Mouse (Mus musculus): ENCODE data around the gene 1700007K13Rik. TPM values are rescaled to one million over a fixed set of nuclear protein-coding genes. Genes with fewer than 3 reads are reported as not detected.

The 1700007K13Rik gene
- polyA plus RNA-seq, 1 experiment = not detected

DNA sequence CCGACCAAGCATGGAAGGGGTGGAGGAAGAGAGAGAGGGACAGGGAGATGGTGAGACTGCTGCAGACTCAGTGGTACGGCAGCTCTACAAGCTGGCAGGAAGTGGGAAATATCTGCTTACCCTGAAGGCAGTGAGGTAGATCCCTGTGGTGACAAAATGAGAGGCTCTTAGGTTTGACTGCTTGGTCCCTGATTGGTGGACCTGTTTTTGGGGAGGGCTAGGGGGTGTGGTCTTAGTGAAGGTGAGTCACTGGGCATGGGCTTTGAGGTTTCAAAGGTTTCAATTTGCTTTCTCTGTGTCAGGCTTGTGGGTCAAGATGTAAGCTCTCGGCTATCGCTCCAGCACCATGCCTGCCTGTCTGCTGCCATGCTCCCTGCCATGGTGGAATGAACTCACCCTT lies 21.1 kb downstream of the 1700007K13Rik start:
- no peak for DNase-seq
- no peak overlapping the region for H3K4me3 ChIP-seq (ENCODE audit: control insufficient read depth, insufficient read depth, low read length)
- H3K27ac ChIP-seq (ENCODE audit: control insufficient read depth, insufficient read depth, low read length) = no peak overlapping the region
- 64% methylated on average over 4 of the region's 4 CpGs for WGBS
- peaks cover 6% of the 10 kb centered on the region for H3K4me1 ChIP-seq (replicated peaks; ENCODE audit: control insufficient read depth, insufficient read depth, low read length)
- TF ChIP-seq CTCF (IDR thresholded peaks at IDR 0.05; ENCODE audit: borderline replicate concordance, control insufficient read depth, extremely low read depth, insufficient read depth, low read length, poor library complexity) (no peak), POLR2A (IDR thresholded peaks at IDR 0.05; ENCODE audit: control insufficient read depth, extremely low read depth, insufficient read depth, low read length, poor library complexity) (no peak)
- H3K36me3 ChIP-seq (ENCODE audit: control insufficient read depth, insufficient read depth, low read length) = no peaks in the 10 kb centered on the region
- no peaks in the 10 kb centered on the region; the same call in 1 of the 2 replicates for H3K27me3 ChIP-seq (ENCODE audit: control insufficient read depth, insufficient read depth, low read length)

DNA sequence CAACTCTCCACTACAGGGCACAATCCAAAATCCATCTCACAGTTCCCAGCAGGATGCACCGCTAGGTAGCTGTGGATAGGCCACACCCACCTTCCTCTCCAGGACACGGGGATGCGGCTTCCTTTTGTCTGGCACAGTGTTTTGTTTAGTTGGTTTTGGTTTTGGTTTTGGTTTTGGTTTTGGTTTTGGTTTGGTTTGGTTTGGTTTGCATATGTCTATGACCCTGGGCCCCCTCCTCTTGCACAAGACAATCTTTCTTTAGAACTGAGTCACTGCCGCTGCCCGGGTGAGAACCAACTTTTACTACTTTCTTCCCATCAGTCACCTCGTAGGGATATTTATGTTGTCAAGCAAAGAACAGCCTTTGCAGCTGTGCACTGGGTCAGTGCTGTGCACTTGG lies 25.3 kb downstream of the 1700007K13Rik start:
- Histone ChIP-seq H3K27ac (ENCODE audit: control insufficient read depth, insufficient read depth, low read length) (no peak overlapping the region), H3K36me3 (ENCODE audit: control insufficient read depth, insufficient read depth, low read length) (no peaks in the 10 kb centered on the region), H3K4me3 (ENCODE audit: control insufficient read depth, insufficient read depth, low read length) (no peak overlapping the region), H3K27me3 (ENCODE audit: control insufficient read depth, insufficient read depth, low read length) (no peaks in the 10 kb centered on the region), H3K4me1 (replicated peaks; ENCODE audit: control insufficient read depth, insufficient read depth, low read length) (no peaks in the 10 kb centered on the region)
- TF ChIP-seq CTCF (IDR thresholded peaks at IDR 0.05; ENCODE audit: borderline replicate concordance, control insufficient read depth, extremely low read depth, insufficient read depth, low read length, poor library complexity) (no peak), POLR2A (IDR thresholded peaks at IDR 0.05; ENCODE audit: control insufficient read depth, extremely low read depth, insufficient read depth, low read length, poor library complexity) (no peak)
- WGBS = 38% methylated on average over 6 of the region's 6 CpGs
- no peak for DNase-seq

DNA sequence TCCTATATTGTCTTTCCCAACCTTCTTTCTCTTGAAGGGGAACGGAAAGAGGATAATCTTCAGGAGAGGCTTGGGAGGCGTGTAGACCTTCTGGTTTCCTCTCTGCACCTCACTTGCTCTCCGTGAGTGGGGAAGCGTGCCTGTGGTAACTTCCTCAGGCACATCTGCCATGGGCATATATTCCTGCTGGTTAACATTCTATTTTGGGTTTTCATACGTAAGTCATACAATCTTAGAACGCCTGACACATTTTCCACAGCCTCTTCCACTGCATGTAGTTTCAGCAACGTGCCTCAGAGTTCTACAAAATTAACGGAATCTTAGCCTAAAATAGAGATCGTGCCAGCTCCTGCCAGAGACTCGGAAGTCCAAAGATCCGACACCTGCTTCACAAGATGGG lies 30.7 kb downstream of the 1700007K13Rik start:
- TF ChIP-seq POLR2A (IDR thresholded peaks at IDR 0.05; ENCODE audit: control insufficient read depth, extremely low read depth, insufficient read depth, low read length, poor library complexity) (no peak), CTCF (IDR thresholded peaks at IDR 0.05; ENCODE audit: borderline replicate concordance, control insufficient read depth, extremely low read depth, insufficient read depth, low read length, poor library complexity) (no peak)
- Histone ChIP-seq H3K4me3 (ENCODE audit: control insufficient read depth, insufficient read depth, low read length) (no peak overlapping the region), H3K27ac (ENCODE audit: control insufficient read depth, insufficient read depth, low read length) (no peak overlapping the region), H3K4me1 (replicated peaks; ENCODE audit: control insufficient read depth, insufficient read depth, low read length) (no peaks in the 10 kb centered on the region), H3K36me3 (ENCODE audit: control insufficient read depth, insufficient read depth, low read length) (no peaks in the 10 kb centered on the region), H3K27me3 (ENCODE audit: control insufficient read depth, insufficient read depth, low read length) (no peaks in the 10 kb centered on the region)
- DNase-seq = no peak
- 88% methylated on average over 11 of the region's 11 CpGs for WGBS

DNA sequence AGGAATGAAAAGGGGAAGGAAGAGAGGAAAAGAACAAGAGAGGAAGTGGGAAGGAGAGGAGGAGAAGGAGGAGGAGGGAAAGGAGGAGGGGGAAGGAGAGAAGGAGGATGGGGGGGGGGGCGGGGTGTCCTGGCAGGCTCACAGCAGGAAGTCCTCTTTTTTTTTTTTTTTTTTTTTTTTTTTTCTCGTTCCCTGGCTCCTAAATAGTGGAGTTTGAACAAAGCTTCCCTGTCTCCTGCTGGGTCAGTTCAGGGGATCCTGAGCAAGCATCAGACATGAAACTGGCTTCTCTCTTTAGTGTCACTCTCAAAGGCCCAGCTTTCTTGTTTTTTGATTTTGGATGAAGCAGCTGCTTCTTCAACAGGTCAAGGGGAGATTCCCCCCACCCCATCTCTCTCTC lies 32.6 kb downstream of the 1700007K13Rik start:
- 0% methylated on average over 1 of the region's 2 CpGs for WGBS
- H3K4me3 ChIP-seq (ENCODE audit: control insufficient read depth, insufficient read depth, low read length) = no peak overlapping the region
- no peak for DNase-seq
- TF ChIP-seq POLR2A (IDR thresholded peaks at IDR 0.05; ENCODE audit: control insufficient read depth, extremely low read depth, insufficient read depth, low read length, poor library complexity) (no peak), CTCF (IDR thresholded peaks at IDR 0.05; ENCODE audit: borderline replicate concordance, control insufficient read depth, extremely low read depth, insufficient read depth, low read length, poor library complexity) (no peak)
- no peaks in the 10 kb centered on the region for H3K36me3 ChIP-seq (ENCODE audit: control insufficient read depth, insufficient read depth, low read length)
- no peaks in the 10 kb centered on the region for H3K4me1 ChIP-seq (replicated peaks; ENCODE audit: control insufficient read depth, insufficient read depth, low read length)
- no peak overlapping the region for H3K27ac ChIP-seq (ENCODE audit: control insufficient read depth, insufficient read depth, low read length)
- no peaks in the 10 kb centered on the region for H3K27me3 ChIP-seq (ENCODE audit: control insufficient read depth, insufficient read depth, low read length)

DNA sequence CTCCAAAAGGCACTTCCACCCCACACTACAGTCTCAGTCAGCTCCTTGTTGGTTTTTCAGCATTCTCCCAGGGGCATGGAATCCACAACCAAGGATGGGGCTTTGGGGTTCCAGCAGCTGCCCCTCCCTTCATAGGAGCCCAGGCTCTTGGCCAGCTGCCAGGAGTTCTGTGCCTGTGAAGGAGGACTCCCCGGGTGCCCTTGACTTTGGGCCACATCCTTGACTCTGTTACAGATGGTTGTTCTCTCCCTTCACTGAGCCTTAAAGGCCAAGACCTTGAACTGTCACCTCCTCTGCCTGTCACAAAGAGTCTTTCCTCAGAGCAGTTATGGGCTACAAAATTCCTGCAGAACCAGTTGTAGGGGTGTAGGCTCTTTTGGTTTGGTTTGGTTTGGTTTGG lies 33.3 kb downstream of the 1700007K13Rik start:
- TF ChIP-seq POLR2A (IDR thresholded peaks at IDR 0.05; ENCODE audit: control insufficient read depth, extremely low read depth, insufficient read depth, low read length, poor library complexity) = no peak
- TF ChIP-seq CTCF (IDR thresholded peaks at IDR 0.05; ENCODE audit: borderline replicate concordance, control insufficient read depth, extremely low read depth, insufficient read depth, low read length, poor library complexity) = no peak
- DNase-seq = no peak
- H3K36me3 ChIP-seq (ENCODE audit: control insufficient read depth, insufficient read depth, low read length) = no peaks in the 10 kb centered on the region
- no peak overlapping the region for H3K27ac ChIP-seq (ENCODE audit: control insufficient read depth, insufficient read depth, low read length)
- H3K4me3 ChIP-seq (ENCODE audit: control insufficient read depth, insufficient read depth, low read length) = no peak overlapping the region
- no peaks in the 10 kb centered on the region for H3K27me3 ChIP-seq (ENCODE audit: control insufficient read depth, insufficient read depth, low read length)
- 4% methylated on average over 1 of the region's 1 CpGs for whole genome bisulfite sequencing
- no peaks in the 10 kb centered on the region for H3K4me1 ChIP-seq (replicated peaks; ENCODE audit: control insufficient read depth, insufficient read depth, low read length)

DNA sequence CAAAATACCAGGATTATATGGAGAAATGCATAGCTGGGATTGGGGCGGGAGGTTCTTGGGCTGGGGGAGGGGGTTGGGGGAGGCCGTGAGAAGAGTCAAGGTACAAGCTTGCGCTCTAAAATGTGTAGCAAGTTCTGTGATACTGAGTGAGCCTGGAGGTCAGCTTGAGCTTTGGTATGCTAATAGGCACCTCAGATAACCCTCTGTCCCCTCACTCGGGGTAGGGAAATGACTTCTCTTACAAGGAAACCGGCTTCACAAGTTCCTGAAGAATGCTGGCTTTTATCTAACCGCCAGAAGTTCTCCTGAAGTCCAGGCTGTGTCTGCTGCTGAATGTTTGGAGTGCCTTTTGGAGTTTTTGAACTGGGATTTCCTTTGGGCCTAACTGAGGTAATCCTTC lies 35.3 kb downstream of the 1700007K13Rik start:
- Histone ChIP-seq H3K27ac (ENCODE audit: control insufficient read depth, insufficient read depth, low read length) (no peak overlapping the region), H3K4me3 (ENCODE audit: control insufficient read depth, insufficient read depth, low read length) (no peak overlapping the region), H3K36me3 (ENCODE audit: control insufficient read depth, insufficient read depth, low read length) (no peaks in the 10 kb centered on the region), H3K4me1 (replicated peaks; ENCODE audit: control insufficient read depth, insufficient read depth, low read length) (no peaks in the 10 kb centered on the region), H3K27me3 (ENCODE audit: control insufficient read depth, insufficient read depth, low read length) (no peaks in the 10 kb centered on the region)
- DNase-seq = no peak
- WGBS = 89% methylated on average over 6 of the region's 6 CpGs
- TF ChIP-seq CTCF (IDR thresholded peaks at IDR 0.05; ENCODE audit: borderline replicate concordance, control insufficient read depth, extremely low read depth, insufficient read depth, low read length, poor library complexity) (no peak), POLR2A (IDR thresholded peaks at IDR 0.05; ENCODE audit: control insufficient read depth, extremely low read depth, insufficient read depth, low read length, poor library complexity) (no peak)

DNA sequence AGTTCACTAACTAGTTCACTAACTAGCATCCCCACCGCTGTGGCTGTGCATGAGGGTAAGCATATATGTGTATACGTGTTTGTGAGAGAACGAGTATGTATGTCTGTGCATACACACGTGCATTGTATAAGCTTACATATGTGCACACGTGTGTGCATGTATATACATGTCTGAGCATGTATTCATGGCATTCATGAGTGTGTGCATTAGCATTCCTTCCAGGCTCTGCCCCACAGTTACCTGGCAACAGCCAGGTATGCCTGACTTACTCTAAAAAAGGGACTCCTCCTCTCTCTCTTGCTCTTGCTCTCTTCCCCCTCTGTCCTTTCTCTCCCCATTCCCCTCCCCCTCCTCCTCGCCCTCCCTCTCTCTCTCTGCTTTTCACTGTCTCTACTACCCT lies 38.9 kb downstream of the 1700007K13Rik start:
- no peak for DNase-seq
- Histone ChIP-seq H3K4me1 (replicated peaks; ENCODE audit: control insufficient read depth, insufficient read depth, low read length) (no peaks in the 10 kb centered on the region), H3K36me3 (ENCODE audit: control insufficient read depth, insufficient read depth, low read length) (no peaks in the 10 kb centered on the region), H3K4me3 (ENCODE audit: control insufficient read depth, insufficient read depth, low read length) (no peak overlapping the region), H3K27me3 (ENCODE audit: control insufficient read depth, insufficient read depth, low read length) (no peaks in the 10 kb centered on the region), H3K27ac (ENCODE audit: control insufficient read depth, insufficient read depth, low read length) (no peak overlapping the region)
- WGBS = 87% methylated on average over 6 of the region's 6 CpGs
- TF ChIP-seq CTCF (IDR thresholded peaks at IDR 0.05; ENCODE audit: borderline replicate concordance, control insufficient read depth, extremely low read depth, insufficient read depth, low read length, poor library complexity) (no peak), POLR2A (IDR thresholded peaks at IDR 0.05; ENCODE audit: control insufficient read depth, extremely low read depth, insufficient read depth, low read length, poor library complexity) (no peak)

Data from thymus, adult 2 months (tissue).